Mouse (Mus musculus) erythroblast, embryonic 14.5 days (primary cell): ENCODE data around the gene C1rl.

Experiments
- GATA1 ChIP-seq: IDR thresholded peaks from 2 replicates; pipeline ENCODE4 v1.6.1; 2012; ENCODE audit warnings: low read length, inconsistent platforms, mixed read lengths
- TAL1 ChIP-seq: IDR thresholded peaks from 3 replicates; pipeline ENCODE4 v1.6.1; 2012; ENCODE audit warnings: low read length, inconsistent platforms, mixed read lengths

GRCm38 (mm10) chr6:124457827-124458226 is 35.1 kb upstream of the C1rl start:
- TF ChIP-seq GATA1 (no peak), TAL1 (no peak)
